Mouse (Mus musculus): Measurements from ENCODE around the gene Cept1.

DNA sequence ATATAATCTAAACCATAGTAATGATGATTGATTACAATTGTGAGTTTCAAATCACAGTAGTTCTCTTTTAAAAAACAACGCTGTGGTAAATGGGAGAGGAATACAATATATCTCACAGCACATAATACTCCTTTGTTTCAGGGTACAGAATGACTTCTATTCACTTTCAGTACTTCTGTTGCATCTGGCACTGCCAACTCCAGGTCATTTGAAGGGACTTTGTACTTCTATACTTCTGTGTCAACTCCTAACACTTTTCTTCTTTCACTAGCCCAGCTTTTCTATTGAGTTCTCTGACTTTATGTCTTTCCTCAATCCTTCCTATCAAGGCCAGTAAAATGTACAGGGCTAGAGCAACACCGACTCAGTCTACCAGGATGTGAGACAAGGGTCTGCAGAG is 21.2 kb downstream of the Cept1 start:
- TF ChIP-seq CHD2 (IDR thresholded peaks at IDR 0.05; ENCODE audit: low read depth, low read length) (no peak), MAFK (IDR thresholded peaks at IDR 0.05; ENCODE audit: insufficient read depth, low read depth, low read length) (no peak), ZNF384 (IDR thresholded peaks at IDR 0.05; ENCODE audit: low read depth, low read length) (no peak)

Data from ES-E14 (cell line).